Mouse (Mus musculus): ENCODE results near the gene Sun3.
A peak's percentile ranks its signal among the peaks of the same experiment; 100 is the strongest.

The Sun3 gene

DNA sequence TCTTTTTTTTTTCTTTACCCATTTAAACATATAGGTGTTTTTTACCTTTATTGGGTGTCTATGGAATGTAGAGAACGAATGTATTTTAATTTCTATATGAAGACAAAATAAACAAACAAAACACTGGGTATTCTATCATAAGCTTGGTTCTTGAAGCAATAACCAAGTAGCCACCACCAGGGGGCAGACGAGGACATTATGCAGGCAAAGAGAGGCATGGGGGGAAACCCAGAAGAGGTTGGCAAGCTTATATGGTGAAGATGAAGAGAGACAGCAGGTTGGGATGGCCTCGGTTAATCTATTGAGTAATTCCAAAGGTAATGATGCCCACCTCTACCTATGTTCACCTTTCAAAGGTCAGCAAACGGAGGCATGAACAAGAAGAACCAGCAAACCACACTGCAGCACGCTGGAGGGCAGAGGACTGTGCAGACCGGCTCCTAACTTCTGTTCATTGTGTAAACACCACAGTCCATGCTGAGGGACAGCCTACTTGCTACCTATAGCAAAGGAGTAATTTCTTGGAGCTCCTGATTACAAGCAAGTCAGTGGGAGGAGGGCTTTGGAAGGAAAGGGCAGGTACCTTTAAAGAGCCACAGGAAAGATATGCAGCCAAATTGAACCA is 65.4 kb downstream of the Sun3 start:
- DNase-seq (ENCODE audit: low spot score): peak; percentile 15

DNA sequence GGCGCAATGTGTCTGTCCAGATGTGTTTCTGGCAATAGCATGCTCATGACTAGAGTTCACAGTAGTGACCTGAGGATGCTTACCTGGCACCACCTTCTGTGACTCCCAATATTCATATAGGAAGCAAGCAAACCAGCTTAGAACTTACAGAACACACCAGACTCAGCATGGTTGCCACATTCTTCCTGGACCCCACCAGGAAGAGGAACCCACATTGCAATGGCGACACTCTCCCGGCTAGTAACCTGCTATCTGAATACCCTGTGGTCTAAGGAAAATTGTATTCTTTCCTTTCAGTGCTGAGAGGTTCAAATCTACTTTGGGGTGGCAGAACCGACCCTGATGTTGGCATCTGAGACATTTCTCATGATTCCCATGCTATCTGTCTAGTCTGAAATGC is 70.6 kb downstream of the Sun3 start:
- no peak for DNase-seq (ENCODE audit: low spot score)

DNA sequence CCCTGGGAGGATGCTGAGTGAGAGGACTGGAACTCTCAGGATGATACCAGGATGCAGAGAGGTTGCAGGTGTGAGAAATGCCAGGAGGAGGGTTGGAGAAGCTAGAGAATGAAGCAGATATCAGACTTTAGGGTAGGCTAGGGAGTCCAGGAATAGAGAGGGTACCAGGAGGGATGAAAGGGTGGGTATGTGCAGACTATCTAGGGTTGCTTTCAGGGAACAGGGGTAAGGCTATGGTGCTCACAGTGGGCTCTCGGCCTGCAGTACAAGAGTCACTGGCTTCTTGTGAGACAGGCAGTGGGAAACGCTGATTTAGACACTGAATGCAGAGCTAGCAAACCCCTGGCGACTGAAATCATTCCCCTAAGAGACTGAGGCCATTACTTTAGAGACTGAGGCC is 75.6 kb downstream of the Sun3 start, which contains the start of gene Pkd1l1:
Gene Pkd1l1 (minus strand): TSS at position 101 of the 400 bp plus-strand sequence.
- DNase-seq (ENCODE audit: low spot score): no peak

DNA sequence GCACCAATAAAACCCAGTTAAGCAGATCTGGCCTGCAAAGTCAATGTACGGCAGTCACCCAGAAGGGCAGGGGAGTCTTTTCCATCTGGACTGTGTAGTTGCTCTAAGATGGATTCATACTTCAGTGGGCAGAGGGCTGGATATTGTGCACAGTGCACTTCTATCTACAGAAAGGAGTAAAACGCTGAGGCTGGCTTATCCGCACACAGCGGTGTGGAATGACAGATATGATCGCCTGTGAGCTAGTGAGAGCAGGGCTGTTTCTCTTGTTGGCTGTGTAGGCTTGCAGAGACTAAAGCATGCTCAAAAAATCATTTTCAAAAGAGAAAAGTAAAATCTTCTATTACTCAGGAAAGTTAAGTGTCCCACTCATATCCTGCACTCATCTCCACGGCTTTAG is 76.7 kb downstream of the Sun3 start:
- no peak for DNase-seq (ENCODE audit: low spot score)

DNA sequence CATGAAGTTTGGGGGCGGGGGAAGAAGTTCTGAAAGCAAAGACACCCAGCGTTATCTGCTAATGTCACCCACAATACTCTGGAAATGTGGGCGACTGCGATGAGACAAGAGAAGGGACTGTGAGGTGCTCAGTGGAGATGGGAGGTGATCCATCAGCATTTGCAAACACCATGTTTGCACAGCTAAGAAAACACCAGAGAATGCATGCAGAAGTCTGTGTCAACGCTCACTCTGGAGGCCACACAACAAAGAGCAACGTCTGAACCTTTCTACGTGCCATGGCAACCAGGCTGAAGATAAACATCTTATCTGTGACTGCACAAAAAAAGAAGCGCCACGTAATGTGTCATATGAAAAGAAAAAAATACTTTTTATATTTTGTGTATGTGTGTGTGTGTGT is 78.3 kb downstream of the Sun3 start:
- no peak for DNase-seq (ENCODE audit: low spot score)

DNA sequence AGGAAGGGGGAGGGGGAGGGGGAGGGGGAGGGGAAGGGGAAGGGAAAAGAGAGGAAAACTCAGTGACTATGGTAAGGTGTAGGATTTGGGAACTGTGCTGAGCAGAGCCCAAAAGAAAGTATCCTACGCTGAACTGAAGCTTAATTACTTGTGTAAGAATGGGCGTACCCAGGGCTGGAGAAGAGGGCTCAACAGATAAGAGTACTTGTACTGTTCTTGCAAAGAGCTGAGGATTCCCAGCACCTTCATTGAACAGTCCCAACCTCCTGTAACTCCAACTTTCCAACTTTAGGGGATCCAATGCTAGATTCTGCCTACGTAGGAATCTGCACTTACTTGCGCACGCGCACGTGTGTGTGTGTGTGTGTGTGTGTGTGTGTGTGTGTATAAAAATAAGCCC is 80.7 kb downstream of the Sun3 start:
- no peak for DNase-seq (ENCODE audit: low spot score)

All from testis, postnatal 14 days (tissue).